Mouse (Mus musculus): ENCODE data around the gene Nkpd1. TPM values are rescaled to one million over a fixed set of nuclear protein-coding genes. Genes with fewer than 3 reads are reported as not detected.

Gene Nkpd1
- polyA plus RNA-seq, 1 experiment from 2014 or later, result 0.07 TPM

DNA sequence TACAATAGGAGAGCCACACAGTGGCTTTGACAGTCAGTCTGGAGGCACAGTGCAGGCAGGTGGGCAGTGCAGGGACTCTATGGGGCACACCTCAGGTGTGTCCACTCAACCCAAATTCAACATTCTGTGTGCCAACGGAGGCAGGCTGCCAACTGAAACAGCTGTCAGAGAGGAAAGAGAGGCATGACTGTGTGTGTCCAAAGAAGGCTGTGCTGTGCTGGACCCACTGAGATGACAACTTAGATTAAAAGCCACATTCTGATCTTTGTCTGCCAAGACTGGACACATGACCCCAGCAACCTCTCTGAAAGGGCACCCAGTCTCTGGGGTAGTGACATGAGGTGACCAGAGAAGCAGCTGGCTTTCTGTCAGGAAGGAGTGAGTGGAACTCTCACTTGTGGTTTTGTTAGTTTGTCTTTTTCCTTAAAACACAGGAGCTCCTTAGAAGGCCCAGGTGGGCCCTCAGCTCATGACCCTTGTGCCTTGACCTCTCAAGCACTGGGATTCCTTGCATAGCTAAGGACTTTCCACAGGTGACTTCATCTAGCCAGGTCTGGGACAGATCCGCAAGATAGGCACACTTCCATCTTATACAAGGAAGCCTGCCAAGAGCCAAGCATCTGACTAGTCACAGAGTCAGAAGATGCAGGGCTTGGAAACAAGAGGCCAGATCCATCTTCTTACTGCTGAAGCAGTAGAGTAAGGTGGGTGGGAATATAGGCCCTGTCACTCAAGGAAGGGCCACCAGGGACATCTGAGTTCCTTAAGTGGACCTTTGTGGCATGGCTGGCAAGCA is 23.3 kb downstream of the Nkpd1 start:
- Histone ChIP-seq H3K27ac (ENCODE audit: low read length) (no peak overlapping the region), H3K9ac (ENCODE audit: low read depth, low read length) (no peak overlapping the region), H3K4me2 (ENCODE audit: low read depth, low read length) (no peak overlapping the region), H3K4me3 (ENCODE audit: low read length) (no peak overlapping the region), H3K9me3 (ENCODE audit: control insufficient read depth, low read length) (no peaks in the 10 kb centered on the region), H3K4me1 (ENCODE audit: control insufficient read depth, insufficient read depth, low read length) (peaks cover 18% of the 10 kb centered on the region), H3K27me3 (replicated peaks; ENCODE audit: control insufficient read depth, insufficient read depth, low read length) (no peaks in the 10 kb centered on the region), H3K36me3 (ENCODE audit: control insufficient read depth, insufficient read depth, low read length) (no peaks in the 10 kb centered on the region)
- ATAC-seq, result no peak
- 83% methylated on average over 2 of the region's 2 CpGs for WGBS

DNA sequence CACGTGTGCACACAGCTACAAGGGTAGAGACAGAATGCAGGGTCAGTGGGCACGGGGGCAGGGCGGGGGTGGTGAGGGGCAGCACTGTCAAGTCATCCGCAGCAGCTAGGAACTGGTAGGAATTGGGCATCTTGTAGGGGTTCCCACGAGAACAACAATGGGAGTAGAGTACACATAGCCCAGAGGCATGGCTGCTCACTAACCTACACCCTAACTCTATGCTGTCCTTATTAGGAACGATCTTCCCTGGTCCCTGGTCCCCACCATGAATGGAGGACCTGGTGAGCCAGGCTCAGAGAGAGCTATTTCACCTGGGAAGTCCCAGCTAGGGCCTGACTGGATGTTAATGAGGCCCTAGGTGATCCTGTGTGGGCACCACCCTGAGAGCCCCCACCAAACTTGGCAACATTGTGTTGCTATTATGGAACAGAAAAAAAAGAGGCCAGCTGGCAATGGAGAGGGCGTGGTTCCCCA is 24.1 kb downstream of the Nkpd1 start:
- Histone ChIP-seq H3K27me3 (replicated peaks; ENCODE audit: control insufficient read depth, insufficient read depth, low read length) (no peaks in the 10 kb centered on the region), H3K4me1 (ENCODE audit: control insufficient read depth, insufficient read depth, low read length) (peaks cover 25% of the 10 kb centered on the region), H3K9ac (ENCODE audit: low read depth, low read length) (0 out of 2 replicates have a peak overlapping the region, but pooled peaks have one; percentile 24), H3K4me2 (ENCODE audit: low read depth, low read length) (no peak overlapping the region), H3K4me3 (ENCODE audit: low read length) (no peak overlapping the region), H3K36me3 (ENCODE audit: control insufficient read depth, insufficient read depth, low read length) (no peaks in the 10 kb centered on the region), H3K27ac (ENCODE audit: low read length) (peak overlapping the region; percentile 4; the same call in 1 of the 2 replicates), H3K9me3 (ENCODE audit: control insufficient read depth, low read length) (no peaks in the 10 kb centered on the region)
- ATAC-seq, result peak; percentile 6; the same call in 1 of the 2 replicates
- 78% methylated on average over 7 of the region's 7 CpGs for WGBS

DNA sequence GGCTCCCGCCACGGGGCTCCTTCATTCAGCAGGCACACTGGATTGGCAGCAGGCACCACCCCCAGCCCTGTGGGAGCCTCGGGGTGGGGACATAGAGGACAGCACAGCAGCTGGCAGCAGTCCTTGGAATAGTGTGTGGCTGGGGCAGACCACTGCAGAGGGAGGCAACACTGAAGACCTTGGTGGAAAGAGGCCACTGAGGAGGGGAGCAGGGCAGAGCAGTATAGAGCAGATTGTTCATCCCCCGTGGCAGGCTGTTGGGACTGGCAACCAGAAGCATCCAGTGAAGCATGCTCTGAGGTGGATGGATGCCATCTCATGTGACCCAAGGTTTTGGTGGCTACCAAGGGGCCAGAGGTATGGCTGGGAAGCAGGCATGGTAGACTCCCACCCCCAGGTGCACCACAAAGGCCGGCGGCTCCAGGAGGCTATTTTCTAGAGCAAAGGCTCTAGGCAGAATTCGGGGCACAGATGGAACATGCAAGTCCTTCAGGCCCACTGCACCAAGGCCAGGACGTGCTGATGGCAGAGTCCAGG is 24.6 kb downstream of the Nkpd1 start:
- Histone ChIP-seq H3K4me2 (ENCODE audit: low read depth, low read length) (no peak overlapping the region), H3K9me3 (ENCODE audit: control insufficient read depth, low read length) (no peaks in the 10 kb centered on the region), H3K36me3 (ENCODE audit: control insufficient read depth, insufficient read depth, low read length) (no peaks in the 10 kb centered on the region), H3K4me1 (ENCODE audit: control insufficient read depth, insufficient read depth, low read length) (peaks cover 25% of the 10 kb centered on the region), H3K27me3 (replicated peaks; ENCODE audit: control insufficient read depth, insufficient read depth, low read length) (no peaks in the 10 kb centered on the region), H3K27ac (ENCODE audit: low read length) (peak overlapping the region; percentile 4; the same call in 1 of the 2 replicates), H3K9ac (ENCODE audit: low read depth, low read length) (0 out of 2 replicates have a peak overlapping the region, but pooled peaks have one; percentile 24), H3K4me3 (ENCODE audit: low read length) (no peak overlapping the region)
- ATAC-seq, result peak; percentile 46; the same call in 1 of the 2 replicates
- 70% methylated on average over 8 of the region's 8 CpGs for WGBS

DNA sequence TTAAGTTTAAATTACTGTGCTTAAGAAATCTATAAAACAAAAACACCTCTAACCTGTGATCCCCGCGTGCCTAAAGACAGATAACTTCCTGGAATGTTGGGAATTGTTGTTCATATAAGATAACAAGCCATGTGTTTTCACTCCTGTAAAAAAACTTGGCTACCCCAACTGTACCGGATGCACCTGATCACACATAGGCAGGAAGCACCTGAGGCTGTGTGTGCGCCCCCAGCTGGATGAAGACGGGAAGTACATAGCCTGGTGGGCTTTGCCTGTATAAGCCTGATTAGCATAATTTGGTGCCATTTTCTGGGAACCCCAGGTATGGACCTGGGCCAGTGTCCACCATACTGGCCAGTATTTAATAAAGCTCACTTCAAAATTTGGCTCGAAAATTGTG is 25.9 kb downstream of the Nkpd1 start:
- Histone ChIP-seq H3K4me1 (ENCODE audit: control insufficient read depth, insufficient read depth, low read length) (peaks cover 34% of the 10 kb centered on the region), H3K36me3 (ENCODE audit: control insufficient read depth, insufficient read depth, low read length) (no peaks in the 10 kb centered on the region), H3K9me3 (ENCODE audit: control insufficient read depth, low read length) (no peaks in the 10 kb centered on the region), H3K4me3 (ENCODE audit: low read length) (no peak overlapping the region), H3K4me2 (ENCODE audit: low read depth, low read length) (no peak overlapping the region), H3K27me3 (replicated peaks; ENCODE audit: control insufficient read depth, insufficient read depth, low read length) (no peaks in the 10 kb centered on the region), H3K27ac (ENCODE audit: low read length) (no peak overlapping the region), H3K9ac (ENCODE audit: low read depth, low read length) (no peak overlapping the region)
- no peak for ATAC-seq
- WGBS, result 48% methylated on average over 6 of the region's 6 CpGs

DNA sequence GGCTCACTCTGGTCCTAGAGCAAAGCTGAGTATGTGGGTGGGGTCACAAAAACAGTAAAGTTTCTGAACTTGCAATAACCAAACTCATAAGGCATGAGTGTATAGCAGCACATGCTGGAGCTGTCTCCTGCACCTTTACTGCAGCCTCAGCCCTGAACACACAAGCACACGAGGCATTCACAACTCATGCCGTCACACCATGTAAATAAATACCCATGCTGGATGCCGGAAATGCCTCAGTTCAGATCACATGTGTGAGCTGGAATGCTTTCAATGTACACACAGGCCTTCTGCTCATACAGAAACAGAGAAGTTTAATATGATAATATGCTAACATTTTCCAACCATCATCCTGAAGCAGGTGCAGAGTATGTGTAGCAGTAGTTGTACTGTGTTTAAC is 28.4 kb downstream of the Nkpd1 start:
- H3K4me3 ChIP-seq (ENCODE audit: low read length), result no peak overlapping the region
- no peaks in the 10 kb centered on the region for H3K9me3 ChIP-seq (ENCODE audit: control insufficient read depth, low read length)
- H3K27ac ChIP-seq (ENCODE audit: low read length), result 0 out of 2 replicates have a peak overlapping the region, but pooled peaks have one; percentile 27
- H3K9ac ChIP-seq (ENCODE audit: low read depth, low read length), result no peak overlapping the region
- H3K4me2 ChIP-seq (ENCODE audit: low read depth, low read length), result no peak overlapping the region
- no peaks in the 10 kb centered on the region for H3K27me3 ChIP-seq (replicated peaks; ENCODE audit: control insufficient read depth, insufficient read depth, low read length)
- ATAC-seq, result peak; percentile 21; the same call in 1 of the 2 replicates
- H3K36me3 ChIP-seq (ENCODE audit: control insufficient read depth, insufficient read depth, low read length), result no peaks in the 10 kb centered on the region
- 29% methylated on average over 3 of the region's 3 CpGs for WGBS
- peaks cover 34% of the 10 kb centered on the region for H3K4me1 ChIP-seq (ENCODE audit: control insufficient read depth, insufficient read depth, low read length)

DNA sequence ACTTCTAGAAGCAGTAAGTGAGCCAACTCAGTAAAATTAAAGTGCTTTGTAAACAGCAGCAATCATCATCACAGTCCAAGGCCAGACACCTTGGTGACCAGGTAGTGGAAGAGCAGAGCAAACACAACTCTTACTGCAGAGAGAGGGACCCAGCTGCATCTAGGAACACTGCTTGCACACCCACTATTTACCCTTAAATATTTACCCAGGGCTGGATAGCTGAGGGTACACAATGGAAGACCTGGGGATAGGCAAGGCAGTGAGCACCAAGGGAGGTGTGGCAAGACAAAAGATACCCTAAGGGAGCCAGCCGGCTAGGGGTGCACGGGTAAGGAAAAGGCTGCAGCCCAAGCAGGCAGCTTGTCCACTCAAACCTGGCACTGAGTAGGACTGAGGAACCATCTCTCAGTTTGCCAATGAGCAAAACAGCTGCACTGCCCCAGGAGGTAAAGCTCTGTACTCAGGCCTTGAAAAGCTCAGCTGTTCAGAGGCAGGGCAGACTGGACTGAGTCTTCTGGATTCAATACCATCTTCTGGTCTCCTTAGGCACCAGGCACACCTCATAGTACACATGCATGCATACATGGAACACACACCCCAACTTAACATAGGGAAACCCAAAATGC is 29.8 kb downstream of the Nkpd1 start:
- Histone ChIP-seq H3K4me1 (ENCODE audit: control insufficient read depth, insufficient read depth, low read length) (peaks cover 40% of the 10 kb centered on the region), H3K9ac (ENCODE audit: low read depth, low read length) (no peak overlapping the region), H3K27ac (ENCODE audit: low read length) (peak overlapping the region; percentile 19; the same call in 1 of the 2 replicates), H3K27me3 (replicated peaks; ENCODE audit: control insufficient read depth, insufficient read depth, low read length) (no peaks in the 10 kb centered on the region), H3K4me3 (ENCODE audit: low read length) (no peak overlapping the region), H3K4me2 (ENCODE audit: low read depth, low read length) (no peak overlapping the region), H3K36me3 (ENCODE audit: control insufficient read depth, insufficient read depth, low read length) (no peaks in the 10 kb centered on the region), H3K9me3 (ENCODE audit: control insufficient read depth, low read length) (no peaks in the 10 kb centered on the region)
- ATAC-seq, result peak; percentile 62
- WGBS, result 67% methylated on average over 2 of the region's 2 CpGs

DNA sequence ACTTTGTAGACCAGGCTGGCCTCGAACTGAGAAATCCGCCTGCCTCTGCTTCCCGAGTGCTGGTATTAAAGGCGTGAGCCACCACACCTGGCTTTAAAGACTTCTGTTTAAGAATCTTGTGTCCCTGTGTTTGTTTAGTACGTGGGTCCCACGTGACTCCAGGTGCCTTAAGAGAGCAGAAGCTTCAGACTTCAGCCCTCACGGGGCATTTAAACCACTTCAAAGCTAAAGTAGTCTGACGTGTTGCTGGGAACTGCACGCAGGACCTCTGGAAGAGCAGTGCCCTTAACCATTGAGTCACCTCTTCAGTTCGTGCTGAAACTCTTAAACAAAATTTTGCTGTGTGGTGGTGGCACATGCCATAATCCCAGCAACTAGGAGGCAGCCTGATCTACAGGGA is 31.8 kb downstream of the Nkpd1 start:
- ATAC-seq, result no peak

DNA sequence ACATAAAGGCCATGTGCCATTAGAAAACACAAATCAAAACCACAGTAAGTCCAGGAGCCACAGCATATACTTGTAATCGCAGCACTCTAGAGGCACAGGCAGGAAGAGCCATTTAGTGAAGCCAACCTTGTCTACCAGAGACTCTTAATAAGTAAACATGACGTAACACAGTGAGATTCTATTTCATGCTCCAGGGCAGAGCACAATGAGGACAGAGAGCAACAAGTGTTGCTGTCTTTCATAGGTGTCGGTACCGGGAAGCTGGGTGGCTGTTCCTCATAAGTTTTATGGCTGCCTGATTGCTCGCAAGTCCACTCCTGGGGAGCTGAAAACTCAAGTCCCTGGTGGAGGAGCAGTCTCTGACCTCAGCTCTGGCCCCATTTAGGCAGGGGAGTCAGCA is 34.0 kb downstream of the Nkpd1 start:
- Histone ChIP-seq H3K4me2 (ENCODE audit: low read depth, low read length) (no peak overlapping the region), H3K9me3 (ENCODE audit: control insufficient read depth, low read length) (no peaks in the 10 kb centered on the region), H3K27me3 (replicated peaks; ENCODE audit: control insufficient read depth, insufficient read depth, low read length) (no peaks in the 10 kb centered on the region), H3K9ac (ENCODE audit: low read depth, low read length) (no peak overlapping the region), H3K27ac (ENCODE audit: low read length) (peak overlapping the region; percentile 35), H3K4me3 (ENCODE audit: low read length) (no peak overlapping the region), H3K36me3 (ENCODE audit: control insufficient read depth, insufficient read depth, low read length) (peaks cover 2% of the 10 kb centered on the region; the same call in 1 of the 2 replicates), H3K4me1 (ENCODE audit: control insufficient read depth, insufficient read depth, low read length) (peaks cover 31% of the 10 kb centered on the region)
- 59% methylated on average over 5 of the region's 5 CpGs for WGBS
- ATAC-seq, result peak; percentile 37; the same call in 1 of the 2 replicates

More for the DNA sequence above, 31.8 kb downstream of the Nkpd1 start:
- no peaks in the 10 kb centered on the region for H3K27me3 ChIP-seq (replicated peaks; ENCODE audit: control insufficient read depth, insufficient read depth, low read length)
- H3K9ac ChIP-seq (ENCODE audit: low read depth, low read length), result no peak overlapping the region
- H3K4me1 ChIP-seq (ENCODE audit: control insufficient read depth, insufficient read depth, low read length), result peaks cover 41% of the 10 kb centered on the region
- no peak overlapping the region for H3K27ac ChIP-seq (ENCODE audit: low read length)
- WGBS, result 72% methylated on average over 10 of the region's 10 CpGs
- H3K4me3 ChIP-seq (ENCODE audit: low read length), result no peak overlapping the region
- no peak overlapping the region for H3K4me2 ChIP-seq (ENCODE audit: low read depth, low read length)
- no peaks in the 10 kb centered on the region for H3K36me3 ChIP-seq (ENCODE audit: control insufficient read depth, insufficient read depth, low read length)
- H3K9me3 ChIP-seq (ENCODE audit: control insufficient read depth, low read length), result no peaks in the 10 kb centered on the region

DNA sequence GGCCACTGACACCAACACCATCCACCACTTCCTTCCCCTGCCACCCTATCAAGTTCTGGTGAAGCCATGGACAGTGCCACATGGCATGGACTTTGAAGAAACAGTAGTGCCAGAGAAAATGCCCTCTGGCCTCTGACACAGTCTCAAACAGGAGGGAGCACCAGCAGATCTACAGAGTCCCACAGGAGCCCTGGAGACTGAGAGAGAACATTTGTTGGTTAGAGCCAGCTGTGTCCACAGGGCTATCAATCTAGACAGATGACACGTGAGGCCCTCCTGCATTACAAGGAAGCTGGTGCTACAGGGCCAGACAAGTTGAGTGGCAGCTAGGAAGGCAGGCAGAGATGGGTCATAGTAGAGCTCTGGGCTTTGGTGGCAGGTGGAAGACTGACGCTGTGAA is 34.8 kb downstream of the Nkpd1 start:
- Histone ChIP-seq H3K4me3 (ENCODE audit: low read length) (no peak overlapping the region), H3K36me3 (ENCODE audit: control insufficient read depth, insufficient read depth, low read length) (peaks cover 2% of the 10 kb centered on the region; the same call in 1 of the 2 replicates), H3K4me2 (ENCODE audit: low read depth, low read length) (no peak overlapping the region), H3K27me3 (replicated peaks; ENCODE audit: control insufficient read depth, insufficient read depth, low read length) (no peaks in the 10 kb centered on the region), H3K9me3 (ENCODE audit: control insufficient read depth, low read length) (no peaks in the 10 kb centered on the region), H3K4me1 (ENCODE audit: control insufficient read depth, insufficient read depth, low read length) (peaks cover 35% of the 10 kb centered on the region), H3K9ac (ENCODE audit: low read depth, low read length) (peak overlapping the region; percentile 12; the same call in 1 of the 2 replicates), H3K27ac (ENCODE audit: low read length) (peak overlapping the region; percentile 35)
- 48% methylated on average over 2 of the region's 2 CpGs for WGBS
- ATAC-seq, result peak; percentile 75

Measured in intestine, embryonic 16.5 days (tissue).